Mouse (Mus musculus) inflammation-experienced regulatory T-cells, adult 6 months (primary cell): ENCODE measurements around the gene Grk6. TPM values are rescaled to one million over a fixed set of nuclear protein-coding genes. Genes with fewer than 3 reads are reported as not detected.
"Not testable (repeated sequence)": the region's sequence is repeated elsewhere in the genome, so short reads cannot be mapped to it uniquely, and the experiment has no call there.

Experiments
- ATAC-seq: one replicate; pipeline ENCODE4 v1.8.0; 2017
- polyA plus RNA-seq, 3 experiments: library from polyadenylated mRNA; unstranded; fragments of 100-300 nt; shearing (Covaris generic); gene quantifications; one replicate each; pipeline ENCODE4 v1.2.1; 2017

The Grk6 gene
- polyA plus RNA-seq, 3 experiments from 2014 or later = 35.3 to 50.0 (median 40.5) TPM

GRCm38 (mm10) chr13:55429226-55429888 is 15.5 kb upstream of the Grk6 start:
- no peak for ATAC-seq

DNA sequence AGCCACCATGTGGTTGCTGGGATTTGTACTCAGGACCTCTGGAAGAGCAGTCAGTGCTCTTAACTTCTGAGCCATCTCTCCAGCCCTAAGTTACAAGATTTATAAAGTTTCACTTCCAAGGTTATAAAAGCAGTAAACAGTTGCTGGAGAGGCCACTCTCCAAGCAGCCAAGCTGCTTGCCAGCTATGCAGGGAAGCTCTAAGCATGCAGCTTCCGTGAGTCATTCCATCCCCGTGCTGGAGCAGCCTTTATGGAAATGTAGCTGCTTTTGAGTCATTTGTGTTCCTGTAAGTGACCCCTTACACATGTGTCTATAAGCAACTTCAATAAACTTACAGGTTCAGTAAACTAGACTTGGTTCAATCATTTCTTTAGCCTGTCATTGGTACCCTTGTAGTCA is 14.3 kb upstream of the Grk6 start:
- no peak for ATAC-seq

DNA sequence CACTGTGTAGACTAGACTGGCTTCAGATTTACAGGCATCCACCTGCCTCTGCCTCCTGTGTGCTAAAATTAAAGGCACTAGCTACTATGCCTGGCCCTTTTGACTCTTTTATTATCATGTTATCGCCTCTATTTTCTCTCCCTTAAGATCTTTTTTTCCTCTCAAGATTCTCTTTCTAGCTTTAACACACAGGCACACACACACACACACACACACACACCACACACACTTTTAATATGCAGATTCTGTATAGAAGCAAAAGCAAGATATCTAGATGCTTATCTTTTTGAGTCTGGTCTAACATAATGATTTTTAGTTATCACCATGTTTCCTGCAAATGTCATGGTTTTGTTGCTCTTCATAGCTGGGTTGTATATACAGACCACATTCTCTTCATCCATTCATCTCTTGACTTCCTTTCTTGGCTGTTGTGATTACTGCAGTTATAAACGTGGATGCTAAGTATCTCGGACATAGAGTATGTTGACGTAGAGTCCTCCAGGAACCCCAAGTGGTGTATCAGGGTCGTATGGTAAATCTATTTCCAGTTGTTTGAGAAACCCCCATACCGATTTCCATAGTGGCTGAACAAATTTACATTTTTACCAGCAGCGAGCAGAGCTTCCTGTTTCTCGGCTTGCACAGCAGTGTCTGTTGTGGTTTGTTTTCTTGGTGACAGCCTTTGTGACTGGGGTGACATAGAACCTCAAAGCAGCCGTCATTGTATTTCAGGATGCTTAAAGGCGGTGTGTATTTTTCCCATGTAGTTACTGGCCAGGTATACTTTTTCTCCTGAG is 12.8 kb upstream of the Grk6 start:
- peak; percentile 96 for ATAC-seq

- ATAC-seq = not testable (repeated sequence)
These were observed 7.7 kb upstream of the Grk6 start for GRCm38 (mm10) chr13:55437111-55437629.

DNA sequence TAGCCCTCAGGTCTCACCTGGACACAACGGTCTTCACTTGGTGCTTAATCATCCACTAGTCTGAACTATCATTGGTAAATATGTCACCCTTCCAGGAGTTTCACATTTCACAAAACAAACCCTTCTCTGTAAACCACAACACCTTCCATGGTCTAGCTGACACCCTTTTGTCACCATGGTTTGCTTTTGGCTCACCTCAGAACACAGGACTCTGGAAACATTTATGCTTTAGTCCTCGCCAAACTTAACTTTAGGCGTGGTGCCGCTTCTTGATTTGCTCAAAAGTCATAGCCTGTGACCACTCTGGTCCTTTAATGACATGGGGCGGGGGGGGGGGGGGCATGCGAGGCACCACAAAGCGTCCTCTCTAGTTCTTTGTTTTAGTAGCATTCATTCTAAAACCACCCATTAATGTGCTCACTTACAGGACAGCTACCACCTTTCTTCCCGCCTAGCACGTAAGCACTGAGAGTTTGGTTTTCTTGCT is 1.0 kb upstream of the Grk6 start:
- peak; percentile 46 for ATAC-seq

GRCm38 (mm10) chr13:55444286-55444936 is 461 bp upstream of the Grk6 start:
- ATAC-seq = peak; percentile 38

- no peak for ATAC-seq
These were observed 654 bp downstream of the Grk6 start for GRCm38 (mm10) chr13:55445361-55446091.

DNA sequence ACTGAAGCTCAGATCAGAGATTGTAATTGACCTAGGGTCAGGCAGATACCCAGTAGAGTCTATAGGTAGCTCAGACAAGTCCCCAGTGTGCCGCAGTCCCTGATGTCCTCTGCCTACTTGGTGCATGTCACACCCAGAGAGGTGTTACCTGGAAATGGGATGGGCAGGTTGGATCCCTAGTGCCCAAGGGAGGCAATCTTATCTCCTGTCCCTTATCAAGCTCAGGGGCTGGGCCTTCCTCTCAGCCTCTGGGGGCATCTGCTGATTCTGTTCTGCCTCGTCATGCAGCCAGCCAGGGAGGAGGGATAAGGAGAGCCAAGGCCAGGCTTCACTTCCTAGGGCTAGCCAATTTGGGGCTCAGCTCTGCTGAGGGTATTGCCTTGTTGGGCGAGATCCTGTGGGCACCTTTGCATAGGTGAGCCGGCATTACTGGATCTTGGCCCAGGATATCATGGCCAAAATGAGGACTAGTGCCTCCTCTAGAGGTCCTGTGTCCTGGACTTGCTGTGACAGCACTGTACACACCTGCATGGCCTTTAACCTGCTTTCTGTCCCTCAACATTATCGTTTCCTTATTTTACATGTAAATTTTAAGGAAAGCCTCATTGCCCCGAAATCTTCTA is 1.7 kb downstream of the Grk6 start:
- no peak for ATAC-seq

- no peak for ATAC-seq
These were observed 2.7 kb downstream of the Grk6 start for GRCm38 (mm10) chr13:55447543-55447943.

DNA sequence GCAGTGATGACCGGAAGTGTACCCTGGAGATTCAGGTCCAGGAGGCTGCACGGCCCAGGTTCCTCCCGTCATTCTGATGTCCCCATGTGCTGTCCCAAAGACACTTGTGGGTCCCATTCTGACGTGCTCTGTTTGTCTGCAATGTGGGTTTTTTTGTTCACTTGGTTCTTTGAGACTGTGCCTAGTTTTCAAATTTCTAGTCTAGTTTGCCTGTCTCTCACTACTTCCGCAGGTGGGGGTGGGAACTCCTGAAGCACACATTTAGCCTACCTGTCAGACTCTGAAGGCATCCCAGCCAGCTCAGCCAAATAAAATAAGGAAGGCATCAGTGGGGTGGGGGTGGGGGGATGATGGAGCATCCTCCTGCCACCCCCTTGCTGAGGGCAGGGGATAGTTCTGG is 3.3 kb downstream of the Grk6 start:
- no peak for ATAC-seq

DNA sequence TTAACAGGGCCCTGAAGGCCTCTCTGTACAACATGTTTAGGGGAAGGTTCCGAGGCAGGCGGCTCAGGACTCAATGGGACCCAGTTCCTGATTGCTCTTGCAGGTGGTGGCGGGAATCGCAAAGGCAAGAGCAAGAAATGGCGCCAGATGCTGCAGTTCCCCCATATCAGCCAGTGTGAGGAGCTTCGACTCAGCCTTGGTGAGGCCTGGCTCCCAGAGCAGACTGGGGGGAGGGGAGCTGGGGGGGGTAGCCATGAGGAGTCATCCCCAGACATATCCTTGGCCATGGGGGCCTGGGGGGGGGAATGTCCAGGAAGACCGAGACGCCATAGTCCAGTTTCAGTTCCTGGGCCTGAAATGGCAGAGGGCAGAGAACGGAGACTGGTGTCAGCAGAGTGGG is 4.3 kb downstream of the Grk6 start:
- no peak for ATAC-seq

DNA sequence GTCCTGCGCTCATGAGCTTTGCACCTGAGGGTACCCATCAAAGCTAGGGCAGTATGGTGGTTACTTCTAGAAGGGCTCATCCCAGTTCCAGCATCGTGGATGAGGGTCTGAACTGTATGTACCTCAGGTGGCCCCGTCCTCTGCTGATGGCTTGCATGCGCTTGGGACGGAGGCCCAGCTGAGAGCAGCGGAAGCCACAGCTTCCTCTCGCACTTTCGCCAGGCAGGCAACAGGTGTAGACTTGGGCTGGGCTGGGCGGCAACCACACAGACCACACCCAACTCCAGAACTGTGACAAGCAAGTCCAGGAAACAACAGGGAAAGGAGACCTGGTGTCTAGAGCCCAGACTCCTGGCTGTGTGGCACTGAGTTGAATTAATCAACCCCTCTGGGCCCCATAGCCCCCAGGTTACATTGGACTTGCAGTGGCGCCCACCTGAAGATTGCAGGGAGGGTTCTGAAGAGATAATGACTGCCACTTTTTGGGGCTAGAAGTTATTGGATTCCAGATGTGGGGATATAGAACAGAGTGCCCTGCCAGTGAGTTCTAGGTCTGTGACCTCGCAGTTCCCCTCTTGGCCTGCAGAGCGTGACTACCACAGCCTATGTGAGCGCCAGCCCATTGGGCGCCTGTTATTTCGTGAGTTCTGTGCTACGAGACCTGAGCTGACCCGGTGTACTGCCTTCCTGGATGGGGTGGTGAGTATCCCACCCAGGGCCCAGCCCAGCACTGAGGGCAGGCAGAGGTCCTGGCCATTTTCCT is 5.0 kb downstream of the Grk6 start:
- ATAC-seq = peak; percentile 5

DNA sequence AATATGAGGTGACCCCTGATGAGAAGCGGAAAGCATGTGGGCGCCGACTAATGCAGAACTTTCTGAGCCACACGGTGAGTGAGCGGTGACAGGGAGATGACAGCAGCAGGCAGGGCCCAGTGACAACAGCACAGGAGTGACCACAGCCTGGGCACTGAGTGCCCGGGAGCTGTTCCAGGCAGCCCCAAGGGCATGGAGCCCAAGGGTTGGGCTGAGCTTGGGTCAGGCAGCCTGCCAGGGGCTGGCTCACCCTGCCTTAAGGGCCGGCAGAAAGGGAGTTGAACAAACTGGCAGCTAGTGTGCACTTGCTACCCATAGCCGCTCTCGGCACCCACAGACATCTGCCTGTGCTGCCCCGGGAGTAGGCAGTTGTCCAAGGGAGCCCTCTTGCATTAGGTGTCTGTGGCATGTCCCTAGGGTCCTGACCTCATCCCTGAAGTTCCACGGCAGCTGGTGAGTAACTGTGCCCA is 5.7 kb downstream of the Grk6 start:
- ATAC-seq = no peak

GRCm38 (mm10) chr13:55451296-55451695 is 6.4 kb downstream of the Grk6 start:
- no peak for ATAC-seq

DNA sequence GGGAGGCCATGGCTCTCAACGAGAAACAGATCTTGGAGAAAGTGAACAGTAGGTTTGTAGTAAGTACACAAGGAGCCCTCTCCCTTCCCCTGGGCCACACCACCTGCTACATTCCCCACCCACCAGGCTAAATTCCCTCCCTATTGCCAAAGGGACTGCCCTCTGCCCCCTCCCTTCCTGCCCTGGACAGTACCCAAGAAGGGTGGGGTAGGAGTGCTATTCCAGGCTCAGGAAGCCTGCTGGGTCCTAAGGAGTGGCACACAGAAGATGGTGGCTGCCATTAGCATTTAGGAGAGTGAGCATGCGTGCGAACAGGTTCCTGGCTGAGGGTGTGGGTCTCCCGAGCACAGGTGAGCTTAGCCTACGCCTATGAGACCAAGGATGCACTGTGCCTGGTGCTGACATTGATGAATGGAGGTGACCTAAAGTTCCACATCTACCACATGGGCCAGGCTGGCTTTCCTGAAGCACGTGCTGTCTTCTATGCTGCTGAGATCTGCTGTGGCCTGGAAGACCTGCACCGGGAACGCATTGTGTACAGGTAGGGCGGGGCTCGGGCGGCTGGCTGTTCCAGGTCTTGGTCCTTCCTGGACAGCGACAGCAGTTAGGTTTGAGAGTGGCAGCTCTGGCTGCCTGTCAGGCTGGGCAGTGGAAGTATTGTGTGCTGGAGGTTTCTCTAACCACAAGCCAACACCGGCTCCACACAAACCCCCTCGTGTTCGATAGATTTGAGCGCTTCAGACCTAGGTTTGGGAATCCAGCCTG is 7.1 kb downstream of the Grk6 start:
- no peak for ATAC-seq

DNA sequence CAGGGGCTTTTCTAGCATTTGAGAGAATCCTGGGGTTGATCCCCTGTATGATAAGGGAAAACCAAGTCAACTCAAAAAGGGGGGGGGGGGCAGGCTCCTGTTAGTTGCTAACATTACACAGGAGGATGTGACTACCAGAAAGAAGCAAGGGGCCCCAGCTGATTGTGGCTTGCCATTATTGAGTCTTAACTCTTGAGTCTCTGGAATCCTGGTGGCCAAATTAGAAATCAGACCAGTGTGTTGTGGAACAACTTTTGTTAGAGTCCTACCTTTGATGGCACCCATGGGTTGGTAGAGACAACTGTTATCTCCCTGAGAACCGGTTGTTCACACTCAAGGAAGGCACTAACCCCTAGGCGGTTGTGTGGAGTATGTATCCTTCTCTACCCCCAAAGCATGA is 18.1 kb downstream of the Grk6 start:
- no peak for ATAC-seq

GRCm38 (mm10) chr13:55463399-55464026 is 18.6 kb downstream of the Grk6 start:
- ATAC-seq = peak; percentile 11

DNA sequence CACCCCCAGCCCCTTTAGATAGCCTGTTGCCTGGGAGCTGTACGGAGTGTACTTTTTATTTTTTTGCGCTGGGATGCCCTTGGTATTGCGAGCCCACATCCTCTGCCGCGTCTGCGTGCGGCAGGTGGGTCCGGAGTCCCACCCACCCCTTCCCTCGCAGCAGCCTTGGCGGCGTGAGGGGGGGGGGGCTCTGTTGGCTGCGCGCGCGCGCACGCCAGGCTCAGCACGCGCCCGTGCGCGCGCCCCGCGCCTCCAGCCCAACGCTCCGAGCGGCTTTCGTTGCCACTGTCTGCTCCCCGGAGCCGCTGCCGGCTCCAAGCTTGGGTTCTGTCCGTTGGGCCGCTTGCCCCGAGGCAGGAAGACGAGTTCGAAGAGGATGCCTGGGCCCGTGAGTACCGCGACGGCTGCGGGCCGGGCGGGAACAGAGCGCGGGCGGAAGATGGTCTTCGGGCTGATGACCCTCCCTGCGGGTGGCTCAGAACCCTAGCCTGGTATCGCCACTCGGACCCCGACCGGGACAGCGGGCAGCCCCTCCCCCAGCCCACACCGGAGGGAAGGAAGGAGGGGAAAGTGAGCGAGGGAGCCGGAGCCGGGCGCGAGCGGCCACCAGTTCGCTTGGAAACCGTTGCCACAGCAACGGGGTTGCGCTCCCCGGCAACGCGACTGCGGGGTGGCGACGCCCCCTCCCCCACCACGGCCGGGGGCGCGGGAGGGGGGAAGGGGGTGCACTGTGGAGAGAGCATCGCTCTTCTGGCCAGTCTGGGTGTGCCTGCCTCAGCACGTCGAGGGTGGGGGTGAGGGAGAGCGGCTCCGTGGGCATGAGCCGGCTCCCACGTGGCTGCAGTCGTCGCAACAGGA is 19.4 kb downstream of the Grk6 start, which contains the start of gene Prr7:
TSS of gene Prr7 (plus strand) at position 241 of the 858 bp plus-strand sequence.
- peak; percentile 69 for ATAC-seq

DNA sequence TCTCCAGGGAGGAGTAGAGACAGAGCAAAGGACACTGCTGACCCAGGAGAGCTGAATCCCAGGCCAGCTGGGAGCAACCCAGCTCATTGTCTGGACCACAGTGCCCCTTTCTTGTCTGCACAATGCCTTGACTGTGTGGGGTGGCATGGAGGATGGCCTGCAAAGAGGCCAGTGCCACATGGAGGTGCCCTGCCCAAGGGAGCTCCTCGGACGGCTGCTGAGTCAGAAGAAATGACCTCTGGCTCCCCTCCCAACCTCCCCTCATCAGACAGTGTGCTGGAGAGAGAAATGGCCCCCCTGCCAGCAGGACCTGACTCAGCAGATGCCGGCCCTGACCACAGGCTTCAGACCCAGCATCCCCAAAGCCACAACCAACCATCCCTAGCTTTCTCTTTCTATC is 20.3 kb downstream of the Grk6 start:
- no peak for ATAC-seq
